Mouse (Mus musculus): ENCODE data around the gene Gm47841.

DNA sequence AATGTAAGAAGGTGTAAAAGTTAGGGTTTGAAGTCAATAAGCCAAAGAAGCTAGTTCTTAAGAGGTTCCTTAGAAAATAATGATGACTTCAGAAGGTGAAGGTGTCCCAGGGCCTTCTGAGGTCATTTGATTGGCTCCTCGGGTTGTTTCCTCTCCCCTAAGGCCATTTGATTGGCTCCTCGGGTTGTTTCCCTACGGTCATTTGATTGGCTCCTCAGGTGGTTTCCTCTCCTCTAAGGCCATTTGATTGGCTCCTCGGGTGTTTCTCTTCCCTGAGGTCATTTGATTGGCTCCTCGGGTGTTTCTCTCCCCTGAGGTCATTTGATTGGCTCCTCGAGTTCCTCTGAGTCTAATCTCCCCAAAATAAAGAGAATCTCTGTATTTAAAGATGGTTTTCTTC is 35.8 kb downstream of the Gm47841 start:
- no peak for TF ChIP-seq CTCF (IDR thresholded peaks at IDR 0.05; ENCODE audit: low read depth)
- TF ChIP-seq EP300 (IDR thresholded peaks at IDR 0.05; ENCODE audit: low read depth), result no peak
